Mouse (Mus musculus) lung, adult 2 months (tissue): Measurements from ENCODE around the gene Nup93.
A peak's percentile ranks its signal among the peaks of the same experiment; 100 is the strongest.

Source experiments
- CTCF ChIP-seq: fragments of 200-500 bp; IDR thresholded peaks from 2 replicates; pipeline ENCODE4 v1.5.1; 2011; ENCODE audit warnings: mild to moderate bottlenecking, low read length, control low read depth; ENCODE audit not compliant: insufficient read depth
- POLR2A ChIP-seq: fragments of 200-500 bp; IDR thresholded peaks from 2 replicates; pipeline ENCODE4 v1.6.1; 2011; ENCODE audit warnings: low read depth, mild to moderate bottlenecking, control low read depth, low read length, borderline replicate concordance; ENCODE audit errors: extremely low read depth

DNA sequence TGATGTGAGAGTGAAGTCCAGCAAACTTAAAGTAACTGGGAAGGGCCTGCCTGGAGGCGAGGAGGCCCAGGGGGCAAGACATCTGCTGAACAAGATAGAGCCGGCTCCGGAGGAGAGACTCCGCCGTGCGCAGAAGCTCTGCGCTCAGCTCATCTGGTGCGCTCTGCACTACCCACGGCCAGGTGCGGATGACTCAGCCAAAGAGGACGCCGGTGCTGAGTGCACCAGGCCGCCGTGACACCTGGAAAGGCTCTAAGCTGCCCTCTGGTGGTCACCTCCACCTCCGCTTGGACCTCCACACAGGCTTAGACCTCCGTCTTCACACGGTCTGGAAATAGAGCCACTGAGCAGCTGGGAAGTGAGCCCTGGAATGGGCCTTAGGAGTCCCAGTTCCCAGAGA lies 27.8 kb upstream of the Nup93 start:
- TF ChIP-seq POLR2A (no peak), CTCF (peak; percentile 67)
